Mouse (Mus musculus): ENCODE data around the gene Slc25a26. TPM values are rescaled to one million over a fixed set of nuclear protein-coding genes. Genes with fewer than 3 reads are reported as not detected.

Slc25a26 gene
- polyA plus RNA-seq, 1 experiment from 2014 or later = 10.7 TPM

DNA sequence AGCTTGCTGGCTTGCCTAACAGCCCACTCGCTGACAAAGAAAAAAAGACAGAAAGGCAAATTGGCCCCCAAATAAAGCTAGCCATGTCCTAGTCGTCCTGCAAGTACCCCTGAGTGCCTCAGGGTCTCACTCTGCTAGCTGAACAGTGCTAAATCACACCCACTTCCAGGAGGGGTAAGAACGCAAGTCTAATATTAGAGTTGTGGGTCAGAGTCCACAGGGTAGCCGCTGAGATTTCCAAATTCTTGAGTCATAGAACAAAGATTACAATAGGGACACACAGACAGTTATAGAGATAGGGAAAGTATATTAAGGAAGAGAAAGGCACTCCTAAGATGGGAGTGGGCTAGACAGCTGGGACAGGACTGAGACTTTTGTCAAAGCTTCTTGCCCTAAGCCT lies 148.4 kb downstream of the Slc25a26 start:
- peaks cover 31% of the 10 kb centered on the region for H3K4me1 ChIP-seq (ENCODE audit: control insufficient read depth, insufficient read depth, low read length)
- no peak overlapping the region for H3K9ac ChIP-seq (ENCODE audit: low read depth, low read length)

DNA sequence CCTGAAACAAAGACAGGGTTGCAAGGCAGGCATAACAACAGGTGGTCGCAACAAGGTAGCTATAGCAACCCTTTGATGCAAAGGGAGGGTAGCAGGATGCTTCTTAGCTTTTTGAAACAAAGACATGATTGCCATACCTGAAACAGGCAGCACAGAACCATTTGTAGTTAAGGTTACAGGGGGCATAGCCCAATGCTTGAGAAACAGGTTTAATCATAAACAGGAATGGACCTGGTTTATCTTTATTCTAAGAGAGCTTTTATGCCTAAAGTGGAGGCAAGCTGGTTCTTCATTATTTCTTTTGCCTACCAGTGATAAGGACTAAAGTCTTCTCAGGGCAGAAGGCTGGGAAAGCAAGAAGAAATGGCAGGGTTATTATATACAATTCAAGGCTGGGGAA lies 149.5 kb downstream of the Slc25a26 start:
- Histone ChIP-seq H3K27me3 (ENCODE audit: control insufficient read depth, insufficient read depth, low read length) (no peaks in the 10 kb centered on the region), H3K9me3 (replicated peaks; ENCODE audit: control insufficient read depth, low read length) (no peaks in the 10 kb centered on the region), H3K4me2 (no peak overlapping the region), H3K27ac (ENCODE audit: low read depth, low read length) (no peak overlapping the region), H3K9ac (ENCODE audit: low read depth, low read length) (no peak overlapping the region), H3K4me1 (ENCODE audit: control insufficient read depth, insufficient read depth, low read length) (peaks cover 31% of the 10 kb centered on the region), H3K36me3 (ENCODE audit: control insufficient read depth, insufficient read depth, low read length) (0 out of 2 replicates have a peak, but pooled peaks cover 2% of the 10 kb centered on the region), H3K4me3 (ENCODE audit: low read depth, low read length) (no peak overlapping the region)
- WGBS (ENCODE audit: insufficient replicate concordance) = 86% methylated on average over 1 of the region's 1 CpGs
- ATAC-seq (replicated peaks; ENCODE audit: insufficient number of reproducible peaks, low FRiP score, low TSS enrichment) = no peak

More for the DNA sequence above, 148.4 kb downstream of the Slc25a26 start:
- ATAC-seq (replicated peaks; ENCODE audit: insufficient number of reproducible peaks, low FRiP score, low TSS enrichment) = no peak
- no peaks in the 10 kb centered on the region for H3K36me3 ChIP-seq (ENCODE audit: control insufficient read depth, insufficient read depth, low read length)
- H3K27ac ChIP-seq (ENCODE audit: low read depth, low read length) = peak overlapping the region; percentile 50
- no peaks in the 10 kb centered on the region for H3K9me3 ChIP-seq (replicated peaks; ENCODE audit: control insufficient read depth, low read length)
- no peak overlapping the region for H3K4me3 ChIP-seq (ENCODE audit: low read depth, low read length)
- 26% methylated on average over 4 of the region's 4 CpGs for WGBS (ENCODE audit: insufficient replicate concordance)
- no peak overlapping the region; the same call in 1 of the 2 replicates for H3K4me2 ChIP-seq
- H3K27me3 ChIP-seq (ENCODE audit: control insufficient read depth, insufficient read depth, low read length) = no peaks in the 10 kb centered on the region

DNA sequence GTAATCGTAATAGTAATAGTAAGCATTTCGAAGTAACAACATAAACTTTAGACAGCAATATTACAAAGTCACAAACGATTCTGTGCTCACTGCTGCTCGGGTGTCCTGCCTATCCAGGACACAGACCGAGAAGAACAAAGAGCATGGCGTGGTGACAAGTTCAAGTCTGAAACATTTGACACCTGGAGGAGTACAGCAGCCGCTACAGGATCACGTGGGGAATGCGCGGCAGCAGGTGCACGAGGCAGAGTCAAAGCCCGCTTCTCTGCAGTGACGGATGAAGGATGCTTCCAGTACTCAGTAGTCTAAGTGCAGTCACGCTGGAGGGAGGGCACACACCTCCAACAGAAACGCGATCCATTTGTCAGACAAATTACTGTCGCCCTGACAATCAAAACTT lies 151.4 kb downstream of the Slc25a26 start:
- Histone ChIP-seq H3K9ac (ENCODE audit: low read depth, low read length) (no peak overlapping the region), H3K27ac (ENCODE audit: low read depth, low read length) (no peak overlapping the region), H3K4me3 (ENCODE audit: low read depth, low read length) (no peak overlapping the region), H3K36me3 (ENCODE audit: control insufficient read depth, insufficient read depth, low read length) (0 out of 2 replicates have a peak, but pooled peaks cover 2% of the 10 kb centered on the region), H3K9me3 (replicated peaks; ENCODE audit: control insufficient read depth, low read length) (no peaks in the 10 kb centered on the region), H3K4me2 (no peak overlapping the region), H3K27me3 (ENCODE audit: control insufficient read depth, insufficient read depth, low read length) (no peaks in the 10 kb centered on the region), H3K4me1 (ENCODE audit: control insufficient read depth, insufficient read depth, low read length) (peaks cover 36% of the 10 kb centered on the region)
- ATAC-seq (replicated peaks; ENCODE audit: insufficient number of reproducible peaks, low FRiP score, low TSS enrichment) = no peak
- 74% methylated on average over 17 of the region's 17 CpGs for WGBS (ENCODE audit: insufficient replicate concordance)

DNA sequence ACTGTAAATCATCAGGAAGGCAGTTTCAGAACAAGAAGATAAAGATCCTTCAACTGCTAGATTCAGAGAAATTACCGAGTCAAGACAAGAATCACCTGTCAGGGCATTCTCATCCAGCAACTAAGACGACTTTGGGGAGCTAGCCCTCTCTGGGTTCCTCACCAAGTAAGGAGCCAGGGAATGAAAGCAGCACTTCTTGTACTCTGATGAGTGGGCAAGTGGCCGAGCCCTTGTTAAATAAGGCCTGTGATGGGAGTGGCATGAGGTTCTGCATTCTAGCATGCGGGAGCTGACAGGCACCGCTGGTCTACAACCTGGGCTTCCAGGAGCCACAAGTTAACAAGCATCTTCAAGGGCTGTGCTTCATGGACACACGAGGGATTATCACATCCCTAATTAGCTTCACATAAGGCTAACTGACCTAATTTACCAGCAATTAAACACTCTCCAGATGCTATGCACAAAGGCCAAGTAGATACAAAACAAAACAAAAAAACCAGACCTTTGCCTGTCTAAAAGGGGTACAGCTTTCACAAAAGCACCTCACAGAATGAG lies 152.6 kb downstream of the Slc25a26 start:
- 58% methylated on average over 6 of the region's 6 CpGs for WGBS (ENCODE audit: insufficient replicate concordance)
- Histone ChIP-seq H3K36me3 (ENCODE audit: control insufficient read depth, insufficient read depth, low read length) (0 out of 2 replicates have a peak, but pooled peaks cover 2% of the 10 kb centered on the region), H3K4me1 (ENCODE audit: control insufficient read depth, insufficient read depth, low read length) (peaks cover 32% of the 10 kb centered on the region)

DNA sequence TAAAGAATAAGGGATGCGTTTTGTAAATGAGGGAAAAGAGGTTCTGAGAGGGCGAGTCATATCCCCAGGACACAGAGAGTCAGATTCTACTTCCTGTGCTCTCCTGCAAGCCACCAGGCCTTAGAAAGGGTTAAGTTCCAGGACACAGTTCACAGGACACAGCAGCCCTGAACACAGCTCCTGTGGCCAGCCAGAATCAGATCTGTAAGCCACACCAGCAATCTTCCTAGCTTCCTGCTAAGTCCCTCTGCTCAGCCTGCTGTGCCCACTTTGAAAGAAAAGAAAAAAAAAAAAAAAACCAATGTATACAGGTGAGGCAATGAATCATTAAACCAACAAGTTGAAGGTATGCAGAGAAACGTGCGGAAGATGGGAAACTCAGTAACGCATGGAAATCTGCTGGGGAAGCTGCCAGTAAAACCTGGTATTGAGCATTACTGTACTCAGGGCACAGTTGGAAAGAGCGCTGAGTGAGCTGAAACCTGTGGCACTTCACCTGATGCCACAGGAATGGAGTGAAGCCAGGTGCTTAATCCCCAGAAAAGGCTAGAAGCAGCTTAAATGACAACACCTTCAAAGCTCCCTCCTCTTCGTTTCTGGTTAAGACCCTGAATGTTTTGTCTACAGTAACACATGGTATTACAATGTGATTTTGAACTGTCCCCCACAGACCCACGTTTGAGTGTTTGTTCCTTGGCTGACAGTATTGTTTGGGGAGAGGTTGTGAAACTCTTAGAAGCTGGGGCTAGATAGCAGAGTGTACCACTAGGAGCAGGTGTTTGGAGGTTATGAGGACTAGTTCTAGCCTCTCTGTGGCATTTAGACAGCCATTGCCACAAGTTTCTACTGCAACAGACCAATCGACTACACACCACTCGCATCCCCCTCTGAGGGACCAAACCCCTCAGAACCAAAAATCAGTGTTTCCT lies 153.5 kb downstream of the Slc25a26 start:
- Histone ChIP-seq H3K9me3 (replicated peaks; ENCODE audit: control insufficient read depth, low read length) (no peaks in the 10 kb centered on the region), H3K4me2 (no peak overlapping the region), H3K4me3 (ENCODE audit: low read depth, low read length) (no peak overlapping the region), H3K4me1 (ENCODE audit: control insufficient read depth, insufficient read depth, low read length) (peaks cover 27% of the 10 kb centered on the region), H3K27ac (ENCODE audit: low read depth, low read length) (no peak overlapping the region), H3K36me3 (ENCODE audit: control insufficient read depth, insufficient read depth, low read length) (0 out of 2 replicates have a peak, but pooled peaks cover 2% of the 10 kb centered on the region), H3K27me3 (ENCODE audit: control insufficient read depth, insufficient read depth, low read length) (no peaks in the 10 kb centered on the region), H3K9ac (ENCODE audit: low read depth, low read length) (no peak overlapping the region)
- no peak for ATAC-seq (replicated peaks; ENCODE audit: insufficient number of reproducible peaks, low FRiP score, low TSS enrichment)
- 76% methylated on average over 10 of the region's 10 CpGs for WGBS (ENCODE audit: insufficient replicate concordance)

More for the DNA sequence above, 152.6 kb downstream of the Slc25a26 start:
- Histone ChIP-seq H3K4me2 (no peak overlapping the region), H3K4me3 (ENCODE audit: low read depth, low read length) (no peak overlapping the region), H3K27me3 (ENCODE audit: control insufficient read depth, insufficient read depth, low read length) (no peaks in the 10 kb centered on the region), H3K27ac (ENCODE audit: low read depth, low read length) (no peak overlapping the region), H3K9me3 (replicated peaks; ENCODE audit: control insufficient read depth, low read length) (no peaks in the 10 kb centered on the region), H3K9ac (ENCODE audit: low read depth, low read length) (no peak overlapping the region)
- ATAC-seq (replicated peaks; ENCODE audit: insufficient number of reproducible peaks, low FRiP score, low TSS enrichment) = no peak

Small RNAs within 50 kb of the gene (microRNA-seq; reads per million reads assigned to microRNA genes)
- gene Mir7041 (ENCODE audit: borderline number of aligned reads) = not detected

Other genes starting within 250 kb of the Slc25a26 start
- 7.9 and 9.2 TPM in 2 replicates for gene Magi1, start 216.4 kb upstream of the Slc25a26 start, polyA plus RNA-seq (2014; fragmentation: Nextera tagmentation; extraction: Ambion mirVana)
- gene Lrig1, start 199.8 kb downstream of the Slc25a26 start, polyA plus RNA-seq (2014; fragmentation: Nextera tagmentation; extraction: Ambion mirVana) = 10.9 and 11.8 TPM in 2 replicates